Mouse (Mus musculus) heart, adult 2 months (tissue): ENCODE data around the gene Zranb3.

ENCODE experiments used
- CTCF ChIP-seq: fragments of 200-600 bp; IDR thresholded peaks from 2 replicates; pipeline ENCODE4 v1.8.1; 2022; ENCODE audit warnings: antibody characterized with exemption, mild to moderate bottlenecking, moderate library complexity
- POLR2A ChIP-seq: fragments of 200-500 bp; IDR thresholded peaks from 2 replicates; pipeline ENCODE4 v1.6.1; 2011; ENCODE audit warnings: mild to moderate bottlenecking, low read depth, low read length, control low read depth; ENCODE audit not compliant: insufficient read depth

GRCm38 (mm10) chr1:127937277-127937676, 165.6 kb downstream of the Zranb3 start:
- TF ChIP-seq POLR2A (no peak), CTCF (peak; percentile 46)
